20 mouse cellular contexts compared by ENCODE assay signal in the genomic region with DNA sequence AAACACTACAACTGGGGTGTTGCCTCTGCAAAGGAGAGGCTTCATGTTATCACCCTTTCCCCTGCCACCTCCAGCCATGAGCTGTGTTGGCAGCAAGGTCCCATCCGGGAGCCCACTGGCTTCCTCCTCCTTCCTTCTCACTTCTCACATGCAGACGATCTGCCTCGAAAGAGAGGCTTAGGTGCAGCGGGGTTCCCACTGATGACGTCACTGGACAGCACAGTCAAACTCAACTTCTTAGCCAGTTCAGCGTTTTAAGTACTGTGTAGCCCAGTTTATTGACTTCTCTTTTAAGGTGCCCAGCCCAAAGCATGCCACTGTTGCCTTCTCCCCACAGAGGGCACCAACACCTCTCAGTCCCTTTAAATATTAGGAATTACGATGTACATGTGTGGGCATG. TPM values are rescaled to one million over a fixed set of nuclear protein-coding genes. Genes with fewer than 3 reads are reported as not detected.
"Had no signal": no experiment of that assay in that cellular context is flagged by ENCODE, and none has a peak within 500 bp of the region (broad histone marks: within the 10 kb centered on the region; RNA-seq: fewer than 3 reads in every experiment).

No protein-coding gene starts in this region.

- DNase-seq: lung, adult 18-20 months; lung, embryonic 14.5 days; lung, postnatal 10 days; lung, postnatal 4 days; midbrain, embryonic 14.5 days; retina, postnatal 1 day; right cerebral cortex, adult 18-20 months; right cerebral cortex, postnatal 25 days; right cerebral cortex, postnatal 4 days; spleen, adult 18-20 months; thymus, adult 2 months; thymus, postnatal 25 days; thymus, postnatal 4 days had no signal

- H3K4me2 ChIP-seq: lung, embryonic 14.5 days; midbrain, embryonic 12.5 days; neural tube, embryonic 13.5 days; neural tube, embryonic 15.5 days had no signal

- H3K27ac ChIP-seq: midbrain, embryonic 10.5 days; midbrain, embryonic 12.5 days; neural tube, embryonic 13.5 days; neural tube, embryonic 15.5 days had no signal

- H3K36me3 ChIP-seq: midbrain, embryonic 10.5 days; midbrain, embryonic 12.5 days; neural tube, embryonic 13.5 days; neural tube, embryonic 15.5 days had no signal

- H3K9me3 ChIP-seq: midbrain, embryonic 10.5 days; midbrain, embryonic 12.5 days; neural tube, embryonic 13.5 days; neural tube, embryonic 15.5 days had no signal

- H3K27me3 ChIP-seq: midbrain, embryonic 12.5 days; neural tube, embryonic 13.5 days; neural tube, embryonic 15.5 days had no signal

- H3K9ac ChIP-seq: lung, embryonic 14.5 days; midbrain, embryonic 12.5 days; neural tube, embryonic 13.5 days; neural tube, embryonic 15.5 days had no signal

- ATAC-seq: midbrain, embryonic 16.5 days had no signal

- H3K4me3 ChIP-seq: midbrain, embryonic 10.5 days; midbrain, embryonic 12.5 days; myocyte; neural tube, embryonic 13.5 days; neural tube, embryonic 15.5 days had no signal

RNA-seq across cellular contexts. Expression of gene Adamts13, which starts 34.5 kb away (rescaled TPM):
- polyA plus RNA-seq: midbrain, embryonic 10.5 days; midbrain, embryonic 12.5 days; midbrain, embryonic 14.5 days; midbrain, embryonic 16.5 days; myocyte; neural tube, embryonic 11.5 days; neural tube, embryonic 13.5 days; neural tube, embryonic 15.5 days had no signal
